Mouse (Mus musculus): ENCODE data around the gene Wdr49. TPM values are rescaled to one million over a fixed set of nuclear protein-coding genes. Genes with fewer than 3 reads are reported as not detected.

The Wdr49 gene
- polyA plus RNA-seq, 2 experiments: not detected

DNA sequence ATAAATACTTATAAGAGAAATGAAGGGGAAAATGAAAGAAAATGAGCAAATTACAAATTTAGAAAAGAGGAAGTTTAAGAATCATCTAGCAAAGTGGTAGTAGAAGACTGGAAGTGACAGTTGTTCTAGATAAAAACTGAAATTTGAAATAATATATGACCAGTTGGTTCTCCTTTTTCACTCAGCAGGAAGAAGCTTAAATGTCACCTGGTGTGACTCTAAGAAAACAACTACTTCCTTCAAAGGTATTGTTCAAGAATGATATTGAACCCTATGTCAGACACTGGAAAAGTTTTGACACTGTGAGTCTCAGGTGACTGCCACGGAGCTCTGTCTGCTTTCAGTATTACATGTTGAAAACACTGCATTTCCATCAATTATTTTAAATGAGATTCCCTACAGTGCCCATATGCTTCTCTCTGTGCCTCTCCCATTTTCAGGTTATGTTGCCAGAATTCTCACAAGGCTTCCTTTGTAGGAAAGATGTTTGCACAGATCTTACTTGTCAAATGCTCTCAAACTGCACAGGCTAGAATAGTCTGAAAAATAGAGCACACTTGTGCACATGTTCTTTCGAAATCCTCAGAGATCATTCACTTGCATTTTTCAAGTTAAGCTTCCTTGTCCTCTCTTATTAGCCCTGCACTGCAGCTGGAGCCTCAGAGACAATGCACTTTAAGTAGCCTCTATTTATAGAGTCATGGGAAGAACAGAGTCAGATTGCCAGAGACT lies 184.8 kb downstream of the Wdr49 start:
- Histone ChIP-seq H3K4me2 (ENCODE audit: low read depth) (no peak overlapping the region), H3K27me3 (ENCODE audit: control insufficient read depth, insufficient read depth, low read length) (no peaks in the 10 kb centered on the region), H3K4me3 (ENCODE audit: insufficient read depth in 1 of 2, low read depth in 2 of 2, low read length in 2 of 2) (no peak overlapping the region), H3K36me3 (replicated peaks; ENCODE audit: control insufficient read depth, insufficient read depth, low read depth) (no peaks in the 10 kb centered on the region), H3K9ac (replicated peaks) (no peak overlapping the region), H3K9me3 (ENCODE audit: control insufficient read depth, low read length) (no peaks in the 10 kb centered on the region), H3K4me1 (replicated peaks; ENCODE audit: control insufficient read depth in 2 of 2, insufficient read depth in 2 of 2, low read length in 1 of 2) (no peaks in the 10 kb centered on the region), H3K27ac (no peak overlapping the region)
- WGBS (ENCODE audit: insufficient replicate concordance): 56% methylated on average over 2 of the region's 2 CpGs
- no peak for ATAC-seq (ENCODE audit: insufficient read depth)
- DNase-seq (ENCODE audit: low read depth in 3 of 3, low spot score in 3 of 3): no peak
- TF ChIP-seq EP300 (IDR thresholded peaks at IDR 0.05; ENCODE audit: low read depth): no peak
- TF ChIP-seq CTCF (IDR thresholded peaks at IDR 0.05; ENCODE audit: low read depth): no peak

- ATAC-seq (ENCODE audit: insufficient read depth): no peak
- no peaks in the 10 kb centered on the region for H3K9me3 ChIP-seq (ENCODE audit: control insufficient read depth, low read length)
- no peak for TF ChIP-seq EP300 (IDR thresholded peaks at IDR 0.05; ENCODE audit: low read depth)
- no peak for TF ChIP-seq CTCF (IDR thresholded peaks at IDR 0.05; ENCODE audit: low read depth)
These were observed 188.7 kb downstream of the Wdr49 start for GRCm38 (mm10) chr3:75293243-75293642.

DNA sequence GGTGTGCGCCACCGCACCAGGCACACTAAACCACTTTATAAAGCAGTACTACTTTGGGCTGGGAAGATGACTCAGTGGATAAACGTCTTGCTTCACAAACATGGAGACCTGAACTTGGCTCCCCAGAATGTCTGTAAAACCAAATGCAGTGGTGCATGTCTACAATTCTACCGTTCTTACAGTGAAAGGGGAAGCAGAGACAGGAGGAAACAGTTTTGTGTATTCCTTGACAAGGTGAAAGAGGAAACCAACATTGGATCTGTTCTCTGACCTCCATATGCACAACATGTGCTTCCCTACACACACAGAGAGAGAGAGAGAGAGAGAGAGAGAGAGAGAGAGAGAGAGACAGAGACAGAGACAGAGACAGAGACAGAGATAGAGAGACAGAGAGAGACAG lies 204.5 kb downstream of the Wdr49 start:
- no peaks in the 10 kb centered on the region for H3K27me3 ChIP-seq (ENCODE audit: control insufficient read depth, insufficient read depth, low read length)
- TF ChIP-seq CTCF (IDR thresholded peaks at IDR 0.05; ENCODE audit: low read depth): no peak
- H3K9me3 ChIP-seq (ENCODE audit: control insufficient read depth, low read length): no peaks in the 10 kb centered on the region
- H3K4me1 ChIP-seq (replicated peaks; ENCODE audit: control insufficient read depth in 2 of 2, insufficient read depth in 2 of 2, low read length in 1 of 2): no peaks in the 10 kb centered on the region
- no peak overlapping the region for H3K9ac ChIP-seq (replicated peaks)
- DNase-seq (ENCODE audit: low read depth in 3 of 3, low spot score in 3 of 3) (no peak), ATAC-seq (ENCODE audit: insufficient read depth) (no peak)
- no peak overlapping the region for H3K4me3 ChIP-seq (ENCODE audit: insufficient read depth in 1 of 2, low read depth in 2 of 2, low read length in 2 of 2)
- WGBS (ENCODE audit: insufficient replicate concordance): 48% methylated on average over 4 of the region's 4 CpGs
- no peaks in the 10 kb centered on the region for H3K36me3 ChIP-seq (replicated peaks; ENCODE audit: control insufficient read depth, insufficient read depth, low read depth)
- H3K4me2 ChIP-seq (ENCODE audit: low read depth): no peak overlapping the region
- H3K27ac ChIP-seq: no peak overlapping the region

More at GRCm38 (mm10) chr3:75293243-75293642, 188.7 kb downstream of the Wdr49 start:
- no peak overlapping the region for H3K27ac ChIP-seq
- no peaks in the 10 kb centered on the region for H3K27me3 ChIP-seq (ENCODE audit: control insufficient read depth, insufficient read depth, low read length)
- no peak overlapping the region for H3K4me2 ChIP-seq (ENCODE audit: low read depth)
- no peak overlapping the region for H3K4me3 ChIP-seq (ENCODE audit: insufficient read depth in 1 of 2, low read depth in 2 of 2, low read length in 2 of 2)
- WGBS (ENCODE audit: insufficient replicate concordance): 50% methylated on average over 2 of the region's 2 CpGs
- no peaks in the 10 kb centered on the region for H3K36me3 ChIP-seq (replicated peaks; ENCODE audit: control insufficient read depth, insufficient read depth, low read depth)
- no peak overlapping the region for H3K9ac ChIP-seq (replicated peaks)
- no peaks in the 10 kb centered on the region for H3K4me1 ChIP-seq (replicated peaks; ENCODE audit: control insufficient read depth in 2 of 2, insufficient read depth in 2 of 2, low read length in 1 of 2)
- no peak for DNase-seq (ENCODE audit: low read depth in 3 of 3, low spot score in 3 of 3)

DNA sequence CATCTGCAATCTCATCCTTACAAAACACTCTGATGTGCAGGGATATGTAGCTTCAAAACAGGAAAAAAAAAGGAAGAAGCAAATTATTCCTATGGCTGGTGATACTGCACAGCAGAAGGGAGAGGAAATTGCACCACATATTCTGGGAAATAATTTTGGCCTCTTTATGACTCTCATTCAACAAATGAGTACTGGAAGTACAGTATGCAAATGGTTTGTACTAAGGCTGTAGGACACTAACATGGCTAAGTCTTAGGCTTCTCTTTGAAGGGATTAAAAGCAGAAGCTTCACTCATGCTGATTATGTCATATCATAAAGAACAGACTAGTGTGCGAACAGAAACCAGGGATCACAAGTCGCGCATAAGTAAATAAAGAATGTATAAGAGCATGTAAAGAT lies 205.4 kb downstream of the Wdr49 start:
- TF ChIP-seq EP300 (IDR thresholded peaks at IDR 0.05; ENCODE audit: low read depth): no peak
- no peak for TF ChIP-seq CTCF (IDR thresholded peaks at IDR 0.05; ENCODE audit: low read depth)
- WGBS (ENCODE audit: insufficient replicate concordance): 68% methylated on average over 3 of the region's 3 CpGs

DNA sequence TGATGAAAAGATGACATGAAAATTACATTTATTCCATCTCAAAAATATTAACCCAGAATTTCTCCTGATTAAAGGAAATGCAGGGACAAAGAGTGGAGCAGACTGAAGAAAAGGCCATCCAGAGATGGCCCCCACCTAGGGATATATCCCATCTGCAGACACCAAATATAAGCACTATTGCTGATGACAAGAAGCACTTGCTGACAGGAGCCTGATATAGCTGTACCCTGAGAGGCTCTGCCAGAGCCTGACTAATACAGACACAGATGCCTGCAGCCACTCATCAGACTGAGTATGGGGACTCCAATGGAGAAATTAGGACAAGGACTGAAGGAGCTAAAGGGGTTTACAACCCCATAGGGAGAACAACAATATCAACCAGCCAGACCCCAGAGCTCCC lies 206.8 kb downstream of the Wdr49 start:
- no peaks in the 10 kb centered on the region for H3K9me3 ChIP-seq (ENCODE audit: control insufficient read depth, low read length)
- H3K4me3 ChIP-seq (ENCODE audit: insufficient read depth in 1 of 2, low read depth in 2 of 2, low read length in 2 of 2): no peak overlapping the region
- ATAC-seq (ENCODE audit: insufficient read depth): no peak

More for the DNA sequence above, 205.4 kb downstream of the Wdr49 start:
- Histone ChIP-seq H3K27me3 (ENCODE audit: control insufficient read depth, insufficient read depth, low read length) (no peaks in the 10 kb centered on the region), H3K36me3 (replicated peaks; ENCODE audit: control insufficient read depth, insufficient read depth, low read depth) (no peaks in the 10 kb centered on the region), H3K9me3 (ENCODE audit: control insufficient read depth, low read length) (no peaks in the 10 kb centered on the region), H3K4me2 (ENCODE audit: low read depth) (no peak overlapping the region), H3K4me3 (ENCODE audit: insufficient read depth in 1 of 2, low read depth in 2 of 2, low read length in 2 of 2) (no peak overlapping the region), H3K27ac (no peak overlapping the region), H3K9ac (replicated peaks) (no peak overlapping the region), H3K4me1 (replicated peaks; ENCODE audit: control insufficient read depth in 2 of 2, insufficient read depth in 2 of 2, low read length in 1 of 2) (no peaks in the 10 kb centered on the region)
- ATAC-seq (ENCODE audit: insufficient read depth): no peak
- DNase-seq (ENCODE audit: low read depth in 3 of 3, low spot score in 3 of 3): no peak

More for the DNA sequence above, 206.8 kb downstream of the Wdr49 start:
- no peaks in the 10 kb centered on the region for H3K27me3 ChIP-seq (ENCODE audit: control insufficient read depth, insufficient read depth, low read length)
- no peak overlapping the region for H3K27ac ChIP-seq
- H3K9ac ChIP-seq (replicated peaks): no peak overlapping the region
- no peak for DNase-seq (ENCODE audit: low read depth in 3 of 3, low spot score in 3 of 3)
- TF ChIP-seq EP300 (IDR thresholded peaks at IDR 0.05; ENCODE audit: low read depth) (no peak), CTCF (IDR thresholded peaks at IDR 0.05; ENCODE audit: low read depth) (no peak)
- no peak overlapping the region for H3K4me2 ChIP-seq (ENCODE audit: low read depth)
- no peaks in the 10 kb centered on the region for H3K4me1 ChIP-seq (replicated peaks; ENCODE audit: control insufficient read depth in 2 of 2, insufficient read depth in 2 of 2, low read length in 1 of 2)
- no peaks in the 10 kb centered on the region for H3K36me3 ChIP-seq (replicated peaks; ENCODE audit: control insufficient read depth, insufficient read depth, low read depth)
